Mouse (Mus musculus): Measurements from ENCODE around the gene Hoxd10. TPM values are rescaled to one million over a fixed set of nuclear protein-coding genes. Genes with fewer than 3 reads are reported as not detected.

Gene Hoxd10
- total and polyA plus RNA-seq, 2 experiments from 2014 or later = not detected

DNA sequence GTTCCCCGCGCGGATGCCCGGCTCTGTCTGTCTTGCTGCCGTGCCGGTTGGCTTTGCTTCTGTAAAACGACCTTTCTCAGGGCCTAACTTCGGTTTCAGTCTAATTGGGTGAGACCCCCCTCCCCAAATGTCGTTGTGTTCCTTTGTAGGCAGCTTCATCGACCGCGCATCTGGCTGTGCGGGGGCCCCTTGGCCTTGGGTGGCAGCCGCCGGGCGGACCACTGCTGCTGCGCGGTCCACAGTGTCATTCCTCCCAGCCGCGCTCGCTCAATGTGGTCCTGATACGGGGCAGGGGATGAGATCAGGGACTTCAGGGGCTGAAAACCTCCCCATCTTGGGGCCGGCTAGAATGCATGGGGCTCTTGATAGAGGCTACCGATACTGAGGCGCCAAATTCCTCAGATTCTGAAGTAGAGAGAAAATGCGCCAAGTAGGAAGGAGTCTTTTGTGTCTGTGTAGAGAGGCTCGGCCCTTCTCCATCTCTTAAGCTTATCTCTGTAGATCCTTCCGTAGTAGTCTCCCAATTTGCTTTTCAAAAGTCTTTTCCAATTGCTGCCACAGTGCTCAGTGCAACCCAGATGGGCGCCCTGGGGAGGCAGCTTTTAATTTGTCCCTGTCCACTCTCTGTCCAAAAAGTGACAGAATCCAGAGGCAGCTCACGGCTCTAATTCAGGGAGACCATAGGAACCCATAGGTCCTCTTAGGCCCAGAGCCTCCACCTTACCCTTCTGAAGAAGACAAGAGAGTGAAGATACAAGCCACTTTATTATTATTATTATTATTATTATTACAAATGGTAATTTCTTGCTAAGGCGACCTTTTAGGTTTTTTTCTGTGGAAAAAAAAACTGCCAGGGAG is 3.8 kb upstream of the Hoxd10 start:
- H3K27me3 ChIP-seq (ENCODE audit: insufficient read depth, low read length) = peaks cover 94% of the 10 kb centered on the region
- WGBS = under 1% methylated on average over 31 of the region's 31 CpGs

DNA sequence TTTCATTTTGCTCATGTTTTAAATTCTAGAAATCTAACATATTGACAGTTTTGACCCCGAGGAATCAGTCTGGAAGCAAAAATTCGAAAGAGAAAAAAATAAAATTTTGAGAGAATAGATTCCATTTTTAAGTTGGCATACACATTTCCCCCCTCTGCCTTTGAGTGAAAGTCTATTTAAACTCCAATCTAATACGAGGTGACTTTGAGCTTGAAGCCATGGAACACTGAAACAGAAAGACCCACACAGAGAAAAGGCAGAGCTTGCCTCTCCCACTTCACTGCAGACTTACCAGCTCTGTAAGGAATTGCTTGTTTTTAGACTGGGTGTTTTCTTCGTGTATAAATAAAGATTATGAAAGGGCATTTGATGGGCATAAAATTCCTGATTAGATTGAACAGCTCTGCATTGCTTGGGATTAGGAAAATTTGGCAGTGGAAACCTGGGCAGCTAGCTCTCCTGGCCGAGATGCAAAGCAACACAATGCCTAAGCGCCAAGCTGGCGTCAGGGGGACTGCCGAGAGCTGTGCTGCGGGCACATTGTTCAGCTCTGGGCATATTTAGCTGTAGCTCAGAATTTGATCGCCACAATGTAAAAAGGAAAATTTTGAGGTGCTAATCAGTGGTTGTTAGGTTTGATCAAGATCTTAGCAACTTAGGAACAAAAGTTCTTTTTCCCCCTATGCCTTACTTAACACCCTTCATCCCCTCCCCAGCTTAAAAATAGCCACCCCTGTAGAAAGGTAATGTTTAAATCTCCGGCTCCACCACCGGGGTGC is 2.7 kb upstream of the Hoxd10 start:
- Histone ChIP-seq H3K27me3 (ENCODE audit: insufficient read depth, low read length) (peaks cover 94% of the 10 kb centered on the region), H3K9ac (no peak overlapping the region), H3K4me2 (ENCODE audit: low read depth) (no peak overlapping the region), H3K27ac (ENCODE audit: low read depth, low read length) (no peak overlapping the region), H3K9me3 (ENCODE audit: low read length) (0 out of 2 replicates have a peak, but pooled peaks cover 4% of the 10 kb centered on the region), H3K4me3 (ENCODE audit: low read depth, low read length) (no peak overlapping the region), H3K36me3 (ENCODE audit: insufficient read depth) (no peaks in the 10 kb centered on the region), H3K4me1 (ENCODE audit: insufficient read depth) (no peaks in the 10 kb centered on the region)
- 2% methylated on average over 12 of the region's 12 CpGs for WGBS
- DNase-seq (no peak), ATAC-seq (no peak)
- no peak for TF ChIP-seq CTCF (IDR thresholded peaks at IDR 0.05; ENCODE audit: low read depth)

More for the DNA sequence above, 3.8 kb upstream of the Hoxd10 start:
- no peak for DNase-seq
- Histone ChIP-seq H3K4me3 (ENCODE audit: low read depth, low read length) (no peak overlapping the region), H3K4me1 (ENCODE audit: insufficient read depth) (no peaks in the 10 kb centered on the region), H3K9me3 (ENCODE audit: low read length) (0 out of 2 replicates have a peak, but pooled peaks cover 4% of the 10 kb centered on the region), H3K27ac (ENCODE audit: low read depth, low read length) (no peak overlapping the region), H3K9ac (no peak overlapping the region), H3K4me2 (ENCODE audit: low read depth) (no peak overlapping the region), H3K36me3 (ENCODE audit: insufficient read depth) (no peaks in the 10 kb centered on the region)
- no peak for ATAC-seq
- TF ChIP-seq CTCF (IDR thresholded peaks at IDR 0.05; ENCODE audit: low read depth) = no peak

DNA sequence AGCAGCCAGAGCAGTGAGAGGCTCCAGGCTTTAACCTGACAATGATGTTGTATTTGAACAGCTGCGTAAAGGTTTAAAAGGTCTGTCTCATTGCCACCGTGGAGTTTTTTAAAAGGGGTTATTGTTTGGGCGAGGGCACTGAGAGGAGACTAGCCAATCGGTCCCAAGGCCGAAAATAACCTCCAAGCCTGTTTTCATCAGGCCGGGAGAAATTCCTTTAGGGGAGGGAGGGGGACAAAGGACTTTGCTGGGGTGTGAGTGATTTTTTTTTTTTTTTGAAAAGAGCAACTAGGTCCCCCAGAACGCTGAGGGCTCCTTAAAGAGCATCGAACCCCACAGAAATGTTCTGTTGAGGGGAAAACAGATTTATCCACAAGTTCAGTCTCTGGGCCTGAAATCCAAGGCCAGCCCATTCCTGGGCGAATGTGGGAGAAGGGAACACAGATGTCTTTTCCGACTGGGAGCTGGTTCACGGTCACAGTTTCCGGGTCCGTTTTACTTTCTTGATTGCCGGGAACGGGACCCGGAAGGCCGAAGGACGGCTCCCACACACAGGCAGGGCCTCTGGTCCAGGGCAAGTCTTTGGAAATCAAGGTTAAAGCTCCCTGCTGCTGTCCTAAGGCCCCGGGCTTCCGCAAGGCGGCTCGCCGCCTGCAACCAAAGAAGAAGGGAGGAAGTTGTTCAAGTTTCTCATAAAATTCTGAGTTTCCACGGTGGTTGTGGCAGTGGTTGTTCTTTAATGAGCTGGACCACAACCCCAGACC is 2.0 kb upstream of the Hoxd10 start:
- H3K4me2 ChIP-seq (ENCODE audit: low read depth) = no peak overlapping the region
- 0 out of 2 replicates have a peak, but pooled peaks cover 4% of the 10 kb centered on the region for H3K9me3 ChIP-seq (ENCODE audit: low read length)
- H3K27ac ChIP-seq (ENCODE audit: low read depth, low read length) = no peak overlapping the region
- WGBS = 3% methylated on average over 24 of the region's 24 CpGs
- H3K27me3 ChIP-seq (ENCODE audit: insufficient read depth, low read length) = peaks cover 92% of the 10 kb centered on the region
- no peak overlapping the region for H3K9ac ChIP-seq
- no peaks in the 10 kb centered on the region for H3K4me1 ChIP-seq (ENCODE audit: insufficient read depth)
- H3K36me3 ChIP-seq (ENCODE audit: insufficient read depth) = no peaks in the 10 kb centered on the region
- DNase-seq (no peak), ATAC-seq (no peak)
- TF ChIP-seq CTCF (IDR thresholded peaks at IDR 0.05; ENCODE audit: low read depth) = no peak
- no peak overlapping the region for H3K4me3 ChIP-seq (ENCODE audit: low read depth, low read length)

DNA sequence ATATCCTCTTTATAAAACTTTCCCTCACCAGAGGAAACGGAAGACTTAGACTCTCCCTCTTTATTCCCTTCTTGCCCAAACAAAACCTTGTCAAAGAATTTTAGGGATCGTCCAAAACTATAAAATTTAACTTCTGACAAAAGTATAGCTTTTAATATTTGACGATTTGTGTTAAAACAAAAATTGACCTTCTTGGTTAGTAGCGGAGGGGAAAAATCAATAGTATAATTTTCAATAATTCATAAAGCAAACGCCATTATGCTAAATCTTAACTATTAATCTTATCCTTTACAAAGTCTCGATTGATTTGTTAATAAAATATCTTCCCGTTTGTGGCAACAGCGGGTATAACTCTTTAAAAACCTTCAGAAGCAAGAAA is 1.4 kb upstream of the Hoxd10 start:
- 10% methylated on average over 8 of the region's 8 CpGs for WGBS
- no peaks in the 10 kb centered on the region for H3K4me1 ChIP-seq (ENCODE audit: insufficient read depth)
- H3K4me3 ChIP-seq (ENCODE audit: low read depth, low read length) = no peak overlapping the region
- H3K4me2 ChIP-seq (ENCODE audit: low read depth) = no peak overlapping the region
- no peak overlapping the region for H3K9ac ChIP-seq
- H3K27me3 ChIP-seq (ENCODE audit: insufficient read depth, low read length) = peaks cover 92% of the 10 kb centered on the region
- no peak for ATAC-seq
- no peak for TF ChIP-seq CTCF (IDR thresholded peaks at IDR 0.05; ENCODE audit: low read depth)
- no peaks in the 10 kb centered on the region for H3K36me3 ChIP-seq (ENCODE audit: insufficient read depth)
- 0 out of 2 replicates have a peak, but pooled peaks cover 4% of the 10 kb centered on the region for H3K9me3 ChIP-seq (ENCODE audit: low read length)
- H3K27ac ChIP-seq (ENCODE audit: low read depth, low read length) = no peak overlapping the region
- DNase-seq = no peak

DNA sequence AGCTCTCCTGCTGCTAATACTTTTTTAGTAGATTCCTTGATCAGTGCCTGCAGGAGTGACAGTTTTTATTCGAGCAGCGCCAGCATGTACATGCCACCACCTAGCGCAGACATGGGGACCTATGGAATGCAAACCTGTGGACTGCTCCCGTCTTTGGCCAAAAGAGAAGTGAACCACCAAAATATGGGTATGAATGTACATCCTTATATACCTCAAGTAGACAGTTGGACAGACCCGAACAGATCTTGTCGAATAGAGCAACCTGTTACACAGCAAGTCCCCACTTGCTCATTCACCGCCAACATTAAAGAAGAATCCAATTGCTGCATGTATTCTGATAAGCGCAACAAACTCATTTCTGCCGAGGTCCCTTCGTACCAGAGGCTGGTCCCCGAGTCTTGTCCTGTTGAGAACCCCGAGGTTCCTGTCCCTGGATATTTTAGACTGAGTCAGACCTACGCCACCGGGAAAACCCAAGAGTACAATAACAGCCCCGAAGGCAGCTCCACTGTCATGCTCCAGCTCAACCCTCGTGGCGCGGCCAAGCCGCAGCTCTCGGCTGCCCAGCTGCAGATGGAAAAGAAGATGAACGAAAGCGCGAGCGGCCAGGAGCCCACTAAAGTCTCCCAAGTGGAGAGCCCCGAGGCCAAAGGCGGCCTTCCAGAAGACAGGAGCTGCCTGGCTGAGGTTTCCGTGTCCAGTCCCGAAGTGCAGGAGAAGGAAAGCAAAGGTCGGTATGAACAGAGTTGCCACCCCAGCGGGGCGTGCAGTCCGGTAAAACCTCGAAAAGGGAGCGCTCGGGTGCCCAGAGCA is 477 bp downstream of the Hoxd10 start:
- Histone ChIP-seq H3K4me1 (ENCODE audit: insufficient read depth) (no peaks in the 10 kb centered on the region), H3K4me3 (ENCODE audit: low read depth, low read length) (no peak overlapping the region), H3K4me2 (ENCODE audit: low read depth) (no peak overlapping the region), H3K36me3 (ENCODE audit: insufficient read depth) (no peaks in the 10 kb centered on the region), H3K9ac (no peak overlapping the region), H3K9me3 (ENCODE audit: low read length) (0 out of 2 replicates have a peak, but pooled peaks cover 4% of the 10 kb centered on the region), H3K27ac (ENCODE audit: low read depth, low read length) (no peak overlapping the region), H3K27me3 (ENCODE audit: insufficient read depth, low read length) (peaks cover 94% of the 10 kb centered on the region)
- ATAC-seq (no peak), DNase-seq (no peak)
- TF ChIP-seq CTCF (IDR thresholded peaks at IDR 0.05; ENCODE audit: low read depth) = no peak
- WGBS = 4% methylated on average over 35 of the region's 35 CpGs

DNA sequence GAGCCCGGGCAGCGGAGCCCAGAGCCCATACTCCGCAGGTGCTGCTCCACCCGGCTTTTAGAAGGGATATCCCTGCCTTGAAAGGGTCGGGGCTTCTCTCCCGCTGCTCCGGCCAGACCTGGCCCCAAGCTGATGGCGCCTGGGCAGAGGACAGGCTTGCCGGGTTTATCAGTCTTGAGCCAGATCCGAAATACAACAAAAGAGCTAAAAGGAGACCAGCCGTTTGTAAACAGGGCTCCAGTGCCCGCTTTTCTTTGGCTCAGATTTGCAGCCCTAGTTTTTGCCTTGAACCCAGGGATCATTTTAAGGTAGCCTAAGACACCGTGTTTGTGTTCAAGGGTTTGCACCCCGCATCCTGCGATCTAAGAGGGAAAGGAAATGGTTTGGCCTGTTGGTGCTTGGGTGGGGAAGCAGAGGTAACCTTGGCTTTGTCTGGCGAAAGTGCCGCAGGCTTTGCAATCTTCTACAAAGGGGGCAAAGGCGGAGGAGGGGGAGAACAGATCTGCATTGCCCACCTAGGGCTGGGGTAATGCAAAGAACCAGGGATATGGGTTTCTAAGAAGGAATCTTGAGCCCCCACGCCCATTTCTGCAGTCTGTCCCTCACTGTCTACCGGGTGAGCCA is 1.2 kb downstream of the Hoxd10 start:
- no peak overlapping the region for H3K4me3 ChIP-seq (ENCODE audit: low read depth, low read length)
- no peak overlapping the region for H3K9ac ChIP-seq
- TF ChIP-seq CTCF (IDR thresholded peaks at IDR 0.05; ENCODE audit: low read depth) = no peak
- H3K4me1 ChIP-seq (ENCODE audit: insufficient read depth) = no peaks in the 10 kb centered on the region
- H3K36me3 ChIP-seq (ENCODE audit: insufficient read depth) = no peaks in the 10 kb centered on the region
- peaks cover 94% of the 10 kb centered on the region for H3K27me3 ChIP-seq (ENCODE audit: insufficient read depth, low read length)
- 0 out of 2 replicates have a peak, but pooled peaks cover 4% of the 10 kb centered on the region for H3K9me3 ChIP-seq (ENCODE audit: low read length)
- WGBS = 2% methylated on average over 20 of the region's 20 CpGs
- no peak for DNase-seq
- no peak overlapping the region for H3K27ac ChIP-seq (ENCODE audit: low read depth, low read length)
- ATAC-seq = no peak
- H3K4me2 ChIP-seq (ENCODE audit: low read depth) = no peak overlapping the region

All from forebrain, postnatal 0 days (tissue).